Mouse (Mus musculus) hindbrain, embryonic 10.5 days (tissue): Measurements from ENCODE around the gene Tmc4. TPM values are rescaled to one million over a fixed set of nuclear protein-coding genes. Genes with fewer than 3 reads are reported as not detected.

Experiments used
- DNase-seq: peaks from one replicate; pipeline ENCODE4 v3.0.0-alpha.2; 2017; ENCODE audit warnings: low spot score
- H3K27ac ChIP-seq: fragments of 300-500 bp; sonication (generic); 2 replicates; pipeline ENCODE4 v1.5.1; 2016; ENCODE audit warnings: mild to moderate bottlenecking, moderate library complexity
- H3K27me3 ChIP-seq: fragments of 300-500 bp; sonication (generic); 2 replicates; pipeline ENCODE4 v1.6.1; 2016; ENCODE audit warnings: mild to moderate bottlenecking; ENCODE audit not compliant: poor library complexity, insufficient read depth, severe bottlenecking
- H3K36me3 ChIP-seq: fragments of 300-500 bp; sonication (generic); 2 replicates; pipeline ENCODE4 v1.6.1; 2016; ENCODE audit warnings: mild to moderate bottlenecking, moderate library complexity
- H3K4me1 ChIP-seq: fragments of 300-500 bp; sonication (generic); replicated peaks from 2 replicates; pipeline ENCODE4 v1.6.1; 2016; ENCODE audit warnings: mild to moderate bottlenecking
- H3K4me3 ChIP-seq: fragments of 300-500 bp; sonication (generic); 2 replicates; pipeline ENCODE4 v1.5.1; 2016; ENCODE audit warnings: mild to moderate bottlenecking, moderate library complexity
- H3K9me3 ChIP-seq: fragments of 300-500 bp; sonication (generic); 2 replicates; pipeline ENCODE4 v1.6.1; 2016; ENCODE audit warnings: mild to moderate bottlenecking, moderate library complexity
- WGBS: fragments of 180-500 bp; shearing (Covaris S2); methylation state at CpG from one replicate; pipeline ENCODE4 v1.1.7; 2016; 5-methylcytosine and 5-hydroxymethylcytosine counted together
- polyA plus RNA-seq: library from polyadenylated mRNA; unstranded; fragments of >200 nt; fragmentation: Nextera tagmentation; extraction: Ambion mirVana; gene quantifications from 2 replicates; pipeline ENCODE4 v1.2.1, GENCODE M21; 2016

Tmc4 gene
- polyA plus RNA-seq, 1 experiment from 2014 or later = 3.5 TPM

- Histone ChIP-seq H3K27ac (peak overlapping the region; percentile 98), H3K36me3 (peaks cover 56% of the 10 kb centered on the region), H3K27me3 (no peaks in the 10 kb centered on the region), H3K9me3 (0 out of 2 replicates have a peak, but pooled peaks cover 3% of the 10 kb centered on the region), H3K4me1 (peaks cover 36% of the 10 kb centered on the region), H3K4me3 (peak overlapping the region; percentile 100)
- under 1% methylated on average over 55 of the region's 58 CpGs for WGBS
- DNase-seq = no peak
Measured at GRCm38 (mm10) chr7:3645488-3646025, 31.8 kb downstream of the Tmc4 start.

- Histone ChIP-seq H3K27ac (peak within 1 kb of the TSS; percentile 98), H3K4me1 (peaks cover 36% of the 10 kb centered on the region), H3K27me3 (no peaks in the 10 kb centered on the region), H3K4me3 (peak within 1 kb of the TSS; percentile 100), H3K36me3 (peaks cover 56% of the 10 kb centered on the region), H3K9me3 (0 out of 2 replicates have a peak, but pooled peaks cover 3% of the 10 kb centered on the region)
- under 1% methylated on average over 58 of the region's 58 CpGs for WGBS
- peak; percentile 99 for DNase-seq
Measured at GRCm38 (mm10) chr7:3644672-3645487, 32.5 kb downstream of the Tmc4 start, which contains the start of gene Cnot3. TSS of gene Cnot3 (plus strand) at chr7:3645268.

- no peak for DNase-seq
- Histone ChIP-seq H3K4me3 (peak overlapping the region; percentile 100), H3K36me3 (peaks cover 56% of the 10 kb centered on the region), H3K4me1 (peaks cover 36% of the 10 kb centered on the region), H3K27me3 (no peaks in the 10 kb centered on the region), H3K9me3 (0 out of 2 replicates have a peak, but pooled peaks cover 3% of the 10 kb centered on the region), H3K27ac (peak overlapping the region; percentile 77)
- WGBS = under 1% methylated on average over 11 of the region's 11 CpGs
Measured at GRCm38 (mm10) chr7:3644348-3644671, 33.0 kb downstream of the Tmc4 start.

GRCm38 (mm10) chr7:3643843-3644242, 33.5 kb downstream of the Tmc4 start:
- Histone ChIP-seq H3K27ac (peak overlapping the region; percentile 77; the same call in 1 of the 2 replicates), H3K36me3 (peaks cover 58% of the 10 kb centered on the region)
- whole genome bisulfite sequencing = 24% methylated on average over 9 of the region's 9 CpGs

GRCm38 (mm10) chr7:3643412-3643811, 33.9 kb downstream of the Tmc4 start:
- Histone ChIP-seq H3K27me3 (no peaks in the 10 kb centered on the region), H3K9me3 (0 out of 2 replicates have a peak, but pooled peaks cover 3% of the 10 kb centered on the region), H3K4me3 (peak overlapping the region; percentile 100; the same call in 1 of the 2 replicates), H3K36me3 (peaks cover 58% of the 10 kb centered on the region), H3K27ac (no peak overlapping the region), H3K4me1 (peaks cover 32% of the 10 kb centered on the region)
- WGBS = 70% methylated on average over 5 of the region's 5 CpGs
- DNase-seq = no peak

More at GRCm38 (mm10) chr7:3643843-3644242, 33.5 kb downstream of the Tmc4 start:
- Histone ChIP-seq H3K4me3 (peak overlapping the region; percentile 100), H3K9me3 (0 out of 2 replicates have a peak, but pooled peaks cover 3% of the 10 kb centered on the region), H3K27me3 (no peaks in the 10 kb centered on the region), H3K4me1 (peaks cover 36% of the 10 kb centered on the region)
- DNase-seq = no peak

- peaks cover 25% of the 10 kb centered on the region for H3K4me1 ChIP-seq
- no peaks in the 10 kb centered on the region for H3K27me3 ChIP-seq
- peak overlapping the region; percentile 89 for H3K27ac ChIP-seq
- peaks cover 56% of the 10 kb centered on the region for H3K36me3 ChIP-seq
- H3K4me3 ChIP-seq = peak overlapping the region; percentile 83
- DNase-seq = no peak
- H3K9me3 ChIP-seq = no peaks in the 10 kb centered on the region
- 56% methylated on average over 3 of the region's 3 CpGs for WGBS
Measured at GRCm38 (mm10) chr7:3630478-3630815, 46.9 kb downstream of the Tmc4 start.

GRCm38 (mm10) chr7:3629543-3630477, 47.5 kb downstream of the Tmc4 start, which contains the start of the genes Tfpt and Prpf31:
TSS of gene Tfpt (minus strand) at chr7:3629929.
TSS of gene Prpf31 (plus strand) at chr7:3629985.
- Histone ChIP-seq H3K27ac (peak within 1 kb of the TSS; percentile 89), H3K4me1 (peaks cover 25% of the 10 kb centered on the region), H3K27me3 (no peaks in the 10 kb centered on the region), H3K36me3 (peaks cover 52% of the 10 kb centered on the region), H3K4me3 (peak within 1 kb of the TSS; percentile 83), H3K9me3 (no peaks in the 10 kb centered on the region)
- peak; percentile 95 for DNase-seq
- 1% methylated on average over 47 of the region's 47 CpGs for WGBS

GRCm38 (mm10) chr7:3629030-3629429, 48.3 kb downstream of the Tmc4 start:
- Histone ChIP-seq H3K4me3 (peak overlapping the region; percentile 83), H3K27ac (peak overlapping the region; percentile 89), H3K4me1 (peaks cover 25% of the 10 kb centered on the region), H3K36me3 (peaks cover 52% of the 10 kb centered on the region), H3K27me3 (no peaks in the 10 kb centered on the region), H3K9me3 (no peaks in the 10 kb centered on the region)
- 38% methylated on average over 4 of the region's 4 CpGs for WGBS
- DNase-seq = no peak

GRCm38 (mm10) chr7:3617242-3617995, 59.9 kb downstream of the Tmc4 start, which contains the start of gene Ndufa3:
TSS of gene Ndufa3 (plus strand) at chr7:3617373.
- H3K4me3 ChIP-seq = peak within 1 kb of the TSS; percentile 81
- no peaks in the 10 kb centered on the region for H3K9me3 ChIP-seq
- peaks cover 35% of the 10 kb centered on the region for H3K36me3 ChIP-seq
- peak; percentile 86 for DNase-seq
- H3K4me1 ChIP-seq = peaks cover 7% of the 10 kb centered on the region
- H3K27me3 ChIP-seq = no peaks in the 10 kb centered on the region
- peak within 1 kb of the TSS; percentile 90 for H3K27ac ChIP-seq
- 1% methylated on average over 32 of the region's 32 CpGs for WGBS

- H3K4me1 ChIP-seq = peaks cover 7% of the 10 kb centered on the region
- no peak for DNase-seq
- no peak overlapping the region for H3K27ac ChIP-seq
- H3K36me3 ChIP-seq = peaks cover 26% of the 10 kb centered on the region
- H3K4me3 ChIP-seq = peak overlapping the region; percentile 81
- H3K9me3 ChIP-seq = no peaks in the 10 kb centered on the region
- H3K27me3 ChIP-seq = no peaks in the 10 kb centered on the region
- 45% methylated on average over 6 of the region's 6 CpGs for WGBS
Measured at GRCm38 (mm10) chr7:3616389-3617241, 60.7 kb downstream of the Tmc4 start.

GRCm38 (mm10) chr7:3616057-3616388, 61.3 kb downstream of the Tmc4 start, which contains the start of gene Oscar:
TSS of gene Oscar (minus strand) at chr7:3616157.
- no peak for DNase-seq
- Histone ChIP-seq H3K27me3 (no peaks in the 10 kb centered on the region), H3K27ac (no peak within 1 kb of the TSS), H3K4me1 (peaks cover 7% of the 10 kb centered on the region), H3K9me3 (0 out of 2 replicates have a peak, but pooled peaks cover 2% of the 10 kb centered on the region), H3K4me3 (peak within 1 kb of the TSS; percentile 81), H3K36me3 (peaks cover 25% of the 10 kb centered on the region)
- WGBS = 82% methylated on average over 4 of the region's 4 CpGs
